Mouse (Mus musculus) large intestine, adult 2 months (tissue): ENCODE data around the gene Msl3l2. TPM values are rescaled to one million over a fixed set of nuclear protein-coding genes. Genes with fewer than 3 reads are reported as not detected.

Experiments used
- DNase-seq: peaks from one replicate; pipeline ENCODE4 v3.0.0-alpha.2; 2012; ENCODE audit warnings: low read depth, low spot score
- WGBS: fragments of 180-500 bp; shearing (Covaris S2); methylation state at CpG from one replicate; pipeline ENCODE4 v1.1.7; 2018; 5-methylcytosine and 5-hydroxymethylcytosine counted together
- polyA plus RNA-seq: library from polyadenylated mRNA; depleted of rRNA; stranded (reverse); fragments of >200 nt; gene quantifications from 2 replicates; pipeline ENCODE4 v1.2.3, GENCODE M21; 2012; rRNA removed

Msl3l2 gene
- polyA plus RNA-seq: 1.1 TPM in 2 replicates

DNA sequence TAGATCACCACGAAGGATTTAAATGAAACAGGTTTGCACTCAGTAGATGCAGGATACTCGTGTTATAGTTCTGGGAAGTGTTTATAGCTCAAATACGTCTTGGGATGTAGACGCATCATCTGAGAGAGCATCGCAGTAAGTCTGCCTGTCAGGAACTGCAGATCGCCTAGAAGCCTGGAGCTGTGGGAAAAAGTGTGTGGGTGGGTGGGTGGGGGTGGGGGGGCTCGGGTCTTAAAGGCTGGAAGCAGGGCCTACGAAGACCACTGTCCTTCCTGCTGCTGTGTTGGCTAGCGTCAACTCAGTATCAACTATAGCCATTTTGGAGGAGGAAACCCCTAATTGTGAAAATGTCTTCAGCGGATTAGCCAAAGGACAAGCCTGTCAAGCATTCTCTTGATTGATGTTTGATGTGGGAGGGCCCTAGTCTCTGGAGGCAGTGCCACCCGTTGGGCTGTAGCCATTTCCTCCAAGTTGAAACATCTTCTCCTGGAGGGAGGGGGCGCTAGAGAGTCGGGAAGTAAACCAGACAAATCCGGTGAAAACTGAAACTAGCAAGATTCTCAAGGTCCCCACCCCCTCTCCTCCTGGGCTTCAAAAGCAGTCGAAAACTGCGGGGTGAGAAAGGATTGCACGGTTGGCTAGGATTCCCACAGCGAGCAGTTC is at the start of gene Msl3l2:
Gene Msl3l2, plus strand, starts transcription at position 585 of the 663 bp plus-strand sequence.
- 33% methylated on average over 18 of the region's 18 CpGs for WGBS
- DNase-seq: peak; percentile 14

DNA sequence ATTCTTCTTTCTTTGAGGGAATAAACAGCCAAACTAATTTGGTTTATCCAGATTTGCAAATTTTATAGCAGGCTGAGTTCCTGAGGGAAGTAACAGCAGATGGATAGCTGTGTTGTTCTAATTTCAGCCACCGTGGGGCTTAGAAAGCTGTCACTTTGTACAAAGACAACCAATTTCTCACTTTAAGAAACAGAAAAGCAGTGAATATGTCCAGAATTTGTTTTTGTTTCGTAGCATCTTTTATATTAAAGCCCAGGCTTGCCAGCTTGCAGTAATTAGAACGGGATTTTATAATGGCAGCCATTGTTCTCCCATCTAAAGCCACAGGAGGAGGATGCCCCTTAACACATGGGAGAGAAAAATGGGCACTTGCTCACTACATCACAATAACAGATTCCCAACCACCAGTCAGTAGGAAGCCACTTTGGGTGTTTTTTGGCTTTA is 47.7 kb upstream of the Msl3l2 start:
- 77% methylated on average over 3 of the region's 3 CpGs for WGBS
- DNase-seq: no peak

GRCm38 (mm10) chr10:56061238-56061830 is 45.4 kb upstream of the Msl3l2 start:
- no peak for DNase-seq
- 85% methylated on average over 2 of the region's 2 CpGs for WGBS

- 87% methylated on average over 2 of the region's 2 CpGs for WGBS
Observed at GRCm38 (mm10) chr10:56062746-56063145, 44.0 kb upstream of the Msl3l2 start.

GRCm38 (mm10) chr10:56089714-56090113 is 17.0 kb upstream of the Msl3l2 start:
- 75% methylated on average over 4 of the region's 4 CpGs for WGBS
- no peak for DNase-seq

More at GRCm38 (mm10) chr10:56062746-56063145, 44.0 kb upstream of the Msl3l2 start:
- DNase-seq: no peak

DNA sequence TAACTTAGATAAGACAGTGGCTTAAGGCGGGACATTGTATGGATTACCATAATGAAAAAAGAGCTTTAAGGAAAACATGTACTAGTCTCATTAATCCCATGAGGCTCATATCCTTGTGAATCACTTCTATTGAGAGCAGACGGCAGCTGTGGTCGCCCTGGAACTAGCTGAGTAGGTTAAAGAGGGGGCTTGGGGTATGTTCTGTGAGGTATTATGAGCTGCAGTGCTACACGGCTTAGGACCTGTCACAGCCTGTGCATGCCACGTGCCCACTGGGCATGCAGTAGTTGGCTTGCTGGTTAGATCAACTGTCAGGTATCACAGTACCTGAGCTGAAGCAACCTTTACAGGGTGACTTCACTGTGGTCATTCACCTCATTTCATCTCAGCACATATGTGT is 12.1 kb upstream of the Msl3l2 start:
- 91% methylated on average over 5 of the region's 5 CpGs for WGBS

GRCm38 (mm10) chr10:56096757-56097156 is 10.0 kb upstream of the Msl3l2 start:
- DNase-seq: no peak

More for the DNA sequence above, 12.1 kb upstream of the Msl3l2 start:
- no peak for DNase-seq

DNA sequence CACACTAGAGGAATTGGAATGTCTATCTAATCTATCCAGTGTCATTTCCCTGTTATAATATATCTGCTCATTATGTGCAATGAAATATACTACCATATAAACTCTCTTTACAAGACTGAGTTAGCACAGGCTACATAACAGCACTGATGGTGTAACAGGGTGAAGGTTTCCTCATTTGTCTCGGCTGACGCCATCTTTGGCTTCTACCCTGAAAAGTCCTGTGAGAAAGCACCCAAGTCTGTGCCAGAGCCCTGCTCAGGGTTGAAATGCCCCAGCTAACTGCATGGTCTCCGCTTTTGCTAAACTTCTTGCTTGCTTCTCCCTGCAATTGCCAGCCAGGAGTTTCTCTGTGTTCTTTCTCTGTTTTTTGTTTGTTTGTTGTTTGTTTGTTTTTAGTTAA is 7.6 kb upstream of the Msl3l2 start:
- WGBS: 71% methylated on average over 3 of the region's 3 CpGs
- no peak for DNase-seq

DNA sequence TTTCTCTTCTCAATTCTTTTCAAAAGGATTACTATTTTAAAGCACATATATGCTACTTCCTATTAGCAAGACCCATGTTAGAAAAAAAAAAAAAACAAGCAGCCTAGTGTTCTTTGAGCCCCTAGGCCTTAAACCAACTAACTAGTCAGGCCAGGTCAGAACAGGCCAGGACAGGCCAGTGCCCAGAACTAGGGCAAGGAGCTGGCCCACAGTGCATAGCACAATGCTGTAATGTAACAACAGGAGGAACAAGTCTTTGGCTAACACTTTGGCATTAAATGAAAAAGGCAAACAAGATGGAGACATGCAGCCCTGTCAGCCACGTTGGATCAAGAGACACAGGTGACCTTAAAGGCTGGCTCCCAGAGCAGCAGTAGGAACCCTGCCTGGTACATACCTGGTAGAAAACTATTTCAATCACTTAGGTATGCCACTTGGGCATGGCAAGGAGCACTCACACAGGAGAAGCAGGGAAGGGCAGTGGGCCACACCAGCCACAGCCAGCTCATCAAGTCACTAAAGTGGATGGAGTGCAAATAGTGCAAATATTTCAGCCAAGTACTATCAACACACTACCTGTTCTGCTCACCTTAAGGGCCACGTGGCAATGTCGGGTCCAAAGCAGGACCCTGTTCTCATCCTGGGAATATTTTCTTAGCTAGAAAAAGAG is 6.9 kb upstream of the Msl3l2 start:
- WGBS: 84% methylated on average over 3 of the region's 3 CpGs
- DNase-seq: no peak

GRCm38 (mm10) chr10:56106996-56107334 is 248 bp downstream of the Msl3l2 start:
- 28% methylated on average over 1 of the region's 1 CpGs for WGBS
- no peak for DNase-seq

DNA sequence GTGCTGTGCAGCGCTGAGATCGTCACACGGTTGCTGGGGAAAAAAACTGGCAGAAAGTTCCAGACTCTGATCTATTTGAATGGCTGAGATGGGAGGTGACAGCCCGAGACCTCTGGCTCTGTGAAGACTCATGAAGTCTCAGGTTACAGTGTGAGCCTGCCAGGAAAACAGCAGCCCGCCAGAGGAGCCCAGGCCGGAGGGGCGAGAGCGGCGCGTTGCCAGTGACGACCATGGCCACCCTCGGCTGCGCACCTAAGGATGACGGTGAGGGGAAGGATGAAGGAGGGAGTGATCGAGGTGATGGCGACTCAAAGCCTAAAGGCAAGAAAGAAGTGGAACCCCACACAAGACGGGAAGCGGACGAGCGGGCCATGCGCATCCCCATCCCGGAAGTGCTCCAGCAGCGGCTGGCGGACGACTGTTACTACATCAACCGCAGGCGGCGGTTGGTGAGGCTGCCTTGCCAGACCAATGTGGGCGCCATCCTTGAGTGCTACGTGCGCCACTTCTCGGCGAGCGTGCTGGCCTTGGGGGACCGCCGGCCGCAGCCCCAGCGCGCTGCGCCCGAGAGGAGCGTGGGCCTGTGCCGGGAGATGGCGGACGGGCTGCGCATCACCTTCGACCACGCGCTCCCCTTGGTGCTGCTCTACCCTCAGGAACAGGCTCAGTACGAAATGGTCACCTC is 8.4 kb downstream of the Msl3l2 start:
- WGBS: 17% methylated on average over 50 of the region's 50 CpGs
- no peak for DNase-seq

DNA sequence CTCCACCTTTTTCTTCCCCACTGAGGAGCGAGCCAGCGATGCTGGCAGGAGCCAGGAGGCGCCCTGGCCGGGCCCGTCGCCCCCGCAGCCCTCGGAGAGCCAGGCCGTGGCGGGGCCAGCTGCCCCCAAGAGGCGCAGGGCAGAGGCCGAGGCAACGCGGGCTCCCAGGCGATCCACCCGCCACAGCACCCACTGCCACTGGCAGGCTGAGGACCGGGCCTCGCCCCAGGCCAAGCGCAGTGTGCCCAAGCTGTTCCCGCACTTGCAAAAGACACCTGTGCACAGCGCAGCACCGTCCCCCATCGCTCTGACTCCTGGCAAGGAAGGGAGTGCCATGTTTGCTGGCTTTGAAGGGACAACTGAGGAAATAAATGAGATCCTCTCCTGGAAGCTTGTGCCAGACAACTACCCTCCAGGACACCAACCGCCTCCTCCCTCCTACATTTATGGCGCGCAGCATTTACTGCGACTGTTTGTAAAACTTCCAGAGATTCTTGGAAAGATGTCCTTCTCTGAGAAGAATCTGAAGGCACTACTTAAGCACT is 9.0 kb downstream of the Msl3l2 start:
- 42% methylated on average over 27 of the region's 27 CpGs for WGBS
- no peak for DNase-seq

DNA sequence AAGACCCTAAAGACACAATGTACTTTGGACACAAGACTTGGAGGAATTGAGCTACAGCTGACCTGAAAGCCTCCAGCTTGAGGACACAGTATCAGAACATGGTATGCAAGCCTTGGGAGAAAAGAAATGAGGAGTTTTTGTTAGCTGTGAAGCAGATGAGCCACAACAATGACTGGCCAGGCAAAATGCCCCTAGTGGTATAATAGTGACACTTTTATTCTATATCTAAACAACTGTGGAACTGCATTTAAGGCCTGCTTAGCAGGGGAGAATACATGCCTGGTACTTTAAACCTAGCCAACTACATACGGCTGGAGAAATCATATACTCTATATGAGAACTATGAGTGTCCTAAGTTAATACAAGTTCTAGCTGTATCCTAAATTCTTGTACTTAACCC is 20.3 kb downstream of the Msl3l2 start:
- no peak for DNase-seq
- WGBS: 94% methylated on average over 1 of the region's 1 CpGs

DNA sequence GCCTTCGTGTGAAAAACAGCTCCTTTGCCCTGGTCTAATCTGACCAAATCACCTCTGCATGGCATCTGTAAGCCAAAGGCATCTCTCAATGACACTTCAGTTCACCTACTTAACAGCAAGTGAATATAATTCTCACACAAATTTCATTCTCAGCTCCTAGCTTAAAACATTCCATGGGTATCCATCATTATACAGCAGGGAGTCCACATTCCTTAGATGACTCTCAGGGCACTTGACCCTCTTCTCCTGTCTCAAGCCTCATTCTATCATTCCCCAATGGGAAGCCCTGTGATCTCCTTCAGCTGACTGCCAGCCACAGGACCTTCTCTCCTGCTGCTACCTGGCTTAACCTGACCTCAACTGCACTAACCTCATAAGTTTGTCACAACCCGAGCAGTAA is 22.9 kb downstream of the Msl3l2 start:
- 94% methylated on average over 2 of the region's 2 CpGs for WGBS

GRCm38 (mm10) chr10:56137191-56137590 is 30.5 kb downstream of the Msl3l2 start:
- no peak for DNase-seq
- WGBS: 96% methylated on average over 5 of the region's 5 CpGs

More for the DNA sequence above, 22.9 kb downstream of the Msl3l2 start:
- DNase-seq: no peak

DNA sequence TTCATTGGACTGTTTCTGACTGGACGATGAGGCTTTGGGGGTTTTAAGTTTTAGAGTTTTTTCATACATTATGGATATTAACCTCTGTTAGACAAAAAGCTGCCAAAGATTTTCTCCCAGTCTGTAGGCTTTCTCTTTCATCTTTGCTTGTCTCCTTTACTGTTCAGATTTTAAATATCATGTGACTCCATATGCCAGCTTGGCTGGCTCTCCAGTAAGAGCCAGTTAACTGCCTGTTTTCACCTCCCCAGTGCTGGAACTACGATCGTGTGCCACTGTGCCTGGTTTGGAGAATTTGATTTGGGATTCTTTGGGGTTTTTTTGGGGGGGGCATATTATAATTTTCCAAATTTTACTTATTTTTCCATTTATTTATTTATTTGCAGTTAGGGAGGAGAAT is 42.2 kb downstream of the Msl3l2 start:
- WGBS: 95% methylated on average over 3 of the region's 3 CpGs
- DNase-seq: no peak

- 92% methylated on average over 3 of the region's 3 CpGs for WGBS
- no peak for DNase-seq
Observed at GRCm38 (mm10) chr10:56156956-56157355, 50.2 kb downstream of the Msl3l2 start.

- WGBS: 78% methylated on average over 3 of the region's 3 CpGs
- DNase-seq: no peak
Observed at GRCm38 (mm10) chr10:56158207-56158606, 51.5 kb downstream of the Msl3l2 start.

- WGBS: 90% methylated on average over 2 of the region's 2 CpGs
- DNase-seq: no peak
Observed at GRCm38 (mm10) chr10:56158748-56159147, 52.0 kb downstream of the Msl3l2 start.

- WGBS: 47% methylated on average over 3 of the region's 3 CpGs
- no peak for DNase-seq
Observed at GRCm38 (mm10) chr10:56164411-56164810, 57.7 kb downstream of the Msl3l2 start.
